Mouse (Mus musculus) midbrain, postnatal 0 days (tissue): ENCODE measurements at regions not wholly inside any gene's neighbourhood (a gene's known extent, or its start where the extent isn't known, plus 50 kb on each side); places are given as distances from the start of the nearest gene placed in this dataset.

Experiments used
- ATAC-seq: fragments of 200-750 bp; cut with Nextera tagmentation; 2 replicates; pipeline ENCODE4 v1.8.0; 2017; ENCODE audit warnings: moderate number of reproducible peaks, mild to moderate bottlenecking, moderate TSS enrichment, moderate library complexity; ENCODE audit not compliant: low FRiP score
- DNase-seq: peaks from one replicate; pipeline ENCODE4 v3.0.0-alpha.2; 2015; ENCODE audit warnings: low spot score
- H3K27ac ChIP-seq: fragments of 300-500 bp; sonication (generic); 2 replicates; pipeline ENCODE4 v1.5.1; 2014; ENCODE audit warnings: low read depth, mild to moderate bottlenecking, low read length, mixed read lengths
- H3K27me3 ChIP-seq: fragments of 300-500 bp; sonication (generic); 2 replicates; pipeline ENCODE4 v1.6.1; 2014; ENCODE audit warnings: low read length, control low read depth, mixed read lengths; ENCODE audit not compliant: insufficient read depth
- H3K36me3 ChIP-seq: fragments of 300-500 bp; sonication (generic); 2 replicates; pipeline ENCODE4 v1.6.1; 2014; ENCODE audit warnings: low read length, control low read depth, mixed read lengths; ENCODE audit not compliant: insufficient read depth
- H3K4me1 ChIP-seq: fragments of 300-500 bp; sonication (generic); 2 replicates; pipeline ENCODE4 v1.6.1; 2014; ENCODE audit warnings: mild to moderate bottlenecking, control low read depth, antibody characterized with exemption, low read length, mixed read lengths; ENCODE audit not compliant: insufficient read depth
- H3K4me2 ChIP-seq: fragments of 300-500 bp; sonication (generic); 2 replicates; pipeline ENCODE4 v1.6.1; 2014; ENCODE audit warnings: low read depth, mild to moderate bottlenecking, low read length, mixed read lengths; ENCODE audit not compliant: poor library complexity, severe bottlenecking
- H3K4me3 ChIP-seq: fragments of 300-500 bp; sonication (generic); 2 replicates; pipeline ENCODE4 v1.5.1; 2014; ENCODE audit warnings: low read depth, mild to moderate bottlenecking, low read length, moderate library complexity
- H3K9ac ChIP-seq: fragments of 300-500 bp; sonication (generic); replicated peaks from 2 replicates; pipeline ENCODE4 v1.6.1; 2014; ENCODE audit warnings: mild to moderate bottlenecking, low read length, moderate library complexity, mixed read lengths; ENCODE audit not compliant: poor library complexity, severe bottlenecking
- H3K9me3 ChIP-seq: fragments of 300-500 bp; sonication (generic); 2 replicates; pipeline ENCODE4 v1.6.1; 2016; ENCODE audit warnings: low read length, control low read depth
- CTCF ChIP-seq: IDR thresholded peaks from 2 replicates; pipeline ENCODE4 v1.5.1; 2016; ENCODE audit warnings: antibody characterized with exemption, mild to moderate bottlenecking
- WGBS: fragments of 180-500 bp; shearing (Covaris S2); extraction: QIAGEN DNeasy Blood & Tissue Kit; methylation state at CpG from one replicate; pipeline ENCODE4 v1.1.7; 2014; 5-methylcytosine and 5-hydroxymethylcytosine counted together

GRCm38 (mm10) chr4:105649447-105649833 lies 140.2 kb upstream of the Gm12728 start:
- TF ChIP-seq CTCF: no peak
- Histone ChIP-seq H3K9ac (no peak overlapping the region), H3K36me3 (no peaks in the 10 kb centered on the region), H3K4me2 (no peak overlapping the region), H3K27ac (no peak overlapping the region), H3K4me1 (no peaks in the 10 kb centered on the region), H3K4me3 (no peak overlapping the region), H3K27me3 (no peaks in the 10 kb centered on the region), H3K9me3 (no peaks in the 10 kb centered on the region)
- ATAC-seq (no peak), DNase-seq (no peak)
- WGBS: 86% methylated on average over 2 of the region's 2 CpGs

- WGBS: 74% methylated on average over 5 of the region's 5 CpGs
- no peak for TF ChIP-seq CTCF
- Histone ChIP-seq H3K4me2 (no peak overlapping the region), H3K4me1 (no peaks in the 10 kb centered on the region), H3K27me3 (no peaks in the 10 kb centered on the region), H3K9me3 (no peaks in the 10 kb centered on the region), H3K36me3 (no peaks in the 10 kb centered on the region), H3K4me3 (no peak overlapping the region), H3K9ac (no peak overlapping the region), H3K27ac (no peak overlapping the region)
- DNase-seq (no peak), ATAC-seq (no peak)
These were observed 133.5 kb upstream of the Gm12728 start for GRCm38 (mm10) chr4:105656071-105656655.

GRCm38 (mm10) chr4:105658581-105658980 lies 131.1 kb upstream of the Gm12728 start:
- Histone ChIP-seq H3K36me3 (no peaks in the 10 kb centered on the region), H3K27ac (no peak overlapping the region), H3K4me2 (no peak overlapping the region), H3K9ac (no peak overlapping the region), H3K27me3 (no peaks in the 10 kb centered on the region), H3K9me3 (no peaks in the 10 kb centered on the region), H3K4me1 (no peaks in the 10 kb centered on the region), H3K4me3 (no peak overlapping the region)
- WGBS: 72% methylated on average over 3 of the region's 3 CpGs
- DNase-seq (no peak), ATAC-seq (no peak)
- TF ChIP-seq CTCF: no peak

- ATAC-seq (no peak), DNase-seq (no peak)
- Histone ChIP-seq H3K27me3 (no peaks in the 10 kb centered on the region), H3K4me1 (no peaks in the 10 kb centered on the region), H3K9me3 (no peaks in the 10 kb centered on the region), H3K27ac (no peak overlapping the region), H3K36me3 (no peaks in the 10 kb centered on the region), H3K4me2 (no peak overlapping the region), H3K4me3 (no peak overlapping the region), H3K9ac (no peak overlapping the region)
- 70% methylated on average over 1 of the region's 1 CpGs for WGBS
- TF ChIP-seq CTCF: no peak
These were observed 113.0 kb upstream of the Gm12728 start for GRCm38 (mm10) chr4:105676690-105677089.

GRCm38 (mm10) chr4:105690716-105691115 lies 99.0 kb upstream of the Gm12728 start:
- Histone ChIP-seq H3K9ac (no peak overlapping the region), H3K36me3 (no peaks in the 10 kb centered on the region), H3K4me1 (no peaks in the 10 kb centered on the region), H3K27me3 (no peaks in the 10 kb centered on the region), H3K4me3 (no peak overlapping the region), H3K4me2 (no peak overlapping the region), H3K27ac (no peak overlapping the region), H3K9me3 (no peaks in the 10 kb centered on the region)
- no peak for TF ChIP-seq CTCF
- ATAC-seq: no peak
- no peak for DNase-seq
- WGBS: 55% methylated on average over 3 of the region's 3 CpGs

GRCm38 (mm10) chr4:105692380-105692779 lies 97.3 kb upstream of the Gm12728 start:
- H3K9me3 ChIP-seq: no peaks in the 10 kb centered on the region

More at GRCm38 (mm10) chr4:105692380-105692779, 97.3 kb upstream of the Gm12728 start:
- H3K4me1 ChIP-seq: no peaks in the 10 kb centered on the region
- no peak overlapping the region for H3K9ac ChIP-seq
- H3K27me3 ChIP-seq: no peaks in the 10 kb centered on the region
- H3K4me3 ChIP-seq: no peak overlapping the region
- H3K36me3 ChIP-seq: no peaks in the 10 kb centered on the region
- ATAC-seq (no peak), DNase-seq (no peak)
- TF ChIP-seq CTCF: no peak
- H3K4me2 ChIP-seq: no peak overlapping the region
- 92% methylated on average over 4 of the region's 4 CpGs for WGBS
- H3K27ac ChIP-seq: no peak overlapping the region
